Mouse (Mus musculus) heart, postnatal 0 days (tissue): Measurements from ENCODE around the gene Ubr1.

Source experiments
- CTCF ChIP-seq: IDR thresholded peaks from 2 replicates; pipeline ENCODE4 v1.5.1; 2016; ENCODE audit warnings: antibody characterized with exemption, control low read depth, low read depth
- EP300 ChIP-seq: IDR thresholded peaks from 2 replicates; pipeline ENCODE4 v1.6.1; 2016; ENCODE audit warnings: antibody characterized with exemption, low read depth

DNA sequence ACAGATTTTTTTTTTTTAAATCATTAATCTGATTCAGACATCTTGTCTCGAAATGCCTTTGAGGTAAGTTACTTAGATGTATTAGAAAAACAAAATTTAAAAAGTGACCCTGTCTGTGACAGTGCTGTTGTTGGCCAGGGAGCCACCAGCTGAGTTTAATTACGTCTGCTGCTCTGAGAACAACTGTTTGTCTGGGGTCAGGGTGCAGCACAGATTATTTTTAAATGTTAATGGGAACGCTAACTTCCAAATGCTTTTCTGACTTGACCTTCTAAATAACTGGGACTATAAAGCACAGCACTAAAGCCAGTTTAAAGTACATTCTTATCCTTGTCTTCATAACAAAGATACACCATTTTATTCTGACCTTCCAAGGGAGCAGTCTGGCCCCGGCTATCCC is 61.0 kb downstream of the Ubr1 start:
- TF ChIP-seq CTCF (no peak), EP300 (no peak)
